ENCODE assay signal across 9 mouse cellular contexts in genomic region chr5:139129572-139130151, GRCm38 (mm10). TPM values are rescaled to one million over a fixed set of nuclear protein-coding genes. Genes with fewer than 3 reads are reported as not detected.
A peak's percentile ranks its signal among the peaks of the same experiment; 100 is the strongest.
DNase-seq lines count a peak whose midpoint lies in the region; ATAC-seq lines count a peak whose summit lies in the region.
"Had no signal": no experiment of that assay in that cellular context is flagged by ENCODE, and none has a peak within 500 bp of the region (broad histone marks: within the 10 kb centered on the region; RNA-seq: fewer than 3 reads in every experiment).

No protein-coding gene starts in this region.

- WGBS in kidney, embryonic 15.5 days, result 5% methylated on average over 41 of the region's 55 CpGs
- 3% methylated on average over 53 of the region's 55 CpGs for WGBS in forebrain, embryonic 12.5 days
- WGBS in stomach, embryonic 15.5 days, result 6% methylated on average over 35 of the region's 55 CpGs

- H3K27ac ChIP-seq in kidney, embryonic 15.5 days, result no peak overlapping the region
- H3K27ac ChIP-seq in forebrain, embryonic 12.5 days, result no peak overlapping the region
- no peak overlapping the region for H3K27ac ChIP-seq in stomach, embryonic 15.5 days

- DNase-seq in kidney, adult 8-10 months, result no peak
- peak; percentile 38 to 47 for DNase-seq in layer of hippocampus, adult 18-20 months (ENCODE audit: low spot score in 2 of 2)

- ATAC-seq in kidney, embryonic 15.5 days (replicated peaks; ENCODE audit: low FRiP score), result peak; percentile 83
- peak; percentile 79 for ATAC-seq in cerebellum, adult (ENCODE audit: insufficient number of reproducible peaks, low FRiP score, low TSS enrichment)
- peak; percentile 83 for ATAC-seq in forebrain, embryonic 12.5 days (ENCODE audit: low FRiP score)
- 0 out of 2 replicates have a peak, but pooled peaks have one; percentile 20 for ATAC-seq in megakaryocyte progenitor cell, adult 5-6 weeks (replicated peaks; ENCODE audit: poor library complexity)
- peak; percentile 45 for ATAC-seq in stomach, embryonic 15.5 days (ENCODE audit: insufficient read depth, low FRiP score, low read depth)
- no peak for ATAC-seq in inflammation-experienced regulatory T-cells, adult 6 months
- ATAC-seq: Patski had no signal

- H3K36me3 ChIP-seq in kidney, embryonic 15.5 days, result 0 out of 2 replicates have a peak, but pooled peaks cover 2% of the 10 kb centered on the region
- no peaks in the 10 kb centered on the region for H3K36me3 ChIP-seq in forebrain, embryonic 12.5 days (replicated peaks)
- no peaks in the 10 kb centered on the region for H3K36me3 ChIP-seq in stomach, embryonic 15.5 days

- H3K4me2 ChIP-seq in kidney, embryonic 15.5 days, result peak overlapping the region; percentile 92
- H3K4me2 ChIP-seq in forebrain, embryonic 12.5 days, result peak overlapping the region; percentile 88
- peak overlapping the region; percentile 87 for H3K4me2 ChIP-seq in stomach, embryonic 15.5 days

- H3K9me3 ChIP-seq in kidney, embryonic 15.5 days (replicated peaks), result no peaks in the 10 kb centered on the region
- H3K9me3 ChIP-seq in forebrain, embryonic 12.5 days, result no peaks in the 10 kb centered on the region
- no peaks in the 10 kb centered on the region for H3K9me3 ChIP-seq in stomach, embryonic 15.5 days

- peaks cover 3% of the 10 kb centered on the region for H3K27me3 ChIP-seq in kidney, embryonic 15.5 days
- H3K27me3 ChIP-seq in forebrain, embryonic 12.5 days, result peaks cover 31% of the 10 kb centered on the region
- H3K27me3 ChIP-seq in stomach, embryonic 15.5 days (replicated peaks), result no peaks in the 10 kb centered on the region
- H3K27me3 ChIP-seq: Patski had no signal

- H3K9ac ChIP-seq in kidney, embryonic 15.5 days, result peak overlapping the region; percentile 61
- H3K9ac ChIP-seq in forebrain, embryonic 12.5 days, result peak overlapping the region; percentile 64
- H3K9ac ChIP-seq in stomach, embryonic 15.5 days, result peak overlapping the region; percentile 32; the same call in 1 of the 2 replicates

- peak overlapping the region; percentile 60 for H3K4me3 ChIP-seq in kidney, embryonic 15.5 days (replicated peaks)
- H3K4me3 ChIP-seq in forebrain, embryonic 12.5 days (replicated peaks), result peak overlapping the region; percentile 57
- peak overlapping the region; percentile 56 for H3K4me3 ChIP-seq in stomach, embryonic 15.5 days (replicated peaks)

- peaks cover 19% of the 10 kb centered on the region for H3K4me1 ChIP-seq in kidney, embryonic 15.5 days
- H3K4me1 ChIP-seq in forebrain, embryonic 12.5 days, result peaks cover 11% of the 10 kb centered on the region
- peaks cover 12% of the 10 kb centered on the region for H3K4me1 ChIP-seq in stomach, embryonic 15.5 days

RNA-seq across cellular contexts. Expression of gene Prkar1b, which starts 20.1 kb away (rescaled TPM):
- 21.2 and 22.7 TPM in 2 replicates for polyA plus RNA-seq in kidney, embryonic 15.5 days (2015; fragmentation: Nextera tagmentation; extraction: Ambion mirVana)
- polyA plus RNA-seq in forebrain, embryonic 12.5 days (2016; fragmentation: Nextera tagmentation; extraction: Ambion mirVana), result 35.2 and 37.0 TPM in 2 replicates
- total RNA-seq in layer of hippocampus, adult 18-20 months (2021), result 100 to 1,000 TPM; 435 to 459 TPM
- 0.81 and 2.6 TPM in 2 replicates for total RNA-seq in megakaryocyte progenitor cell, adult 5-6 weeks (2015)
- 0.21 and 0.64 TPM in 2 replicates for total RNA-seq in megakaryocyte progenitor cell, adult 5-6 weeks (2017)
- polyA plus RNA-seq in stomach, embryonic 15.5 days (2015; fragmentation: Nextera tagmentation; extraction: Ambion mirVana), result 23.4 and 25.4 TPM in 2 replicates
- 1 to 10 TPM in 1 of 3 experiments, under 1 TPM in 1, not detected in 1; 0.38 to 3.9 TPM for polyA plus RNA-seq in inflammation-experienced regulatory T-cells, adult 6 months (2017; shearing (Covaris generic))

RNA-seq across cellular contexts. Expression of gene Dnaaf5, which starts 20.4 kb away (rescaled TPM):
- polyA plus RNA-seq in kidney, embryonic 15.5 days (2015; fragmentation: Nextera tagmentation; extraction: Ambion mirVana), result 8.7 and 10.4 TPM in 2 replicates
- 5.9 and 7.5 TPM in 2 replicates for polyA plus RNA-seq in forebrain, embryonic 12.5 days (2016; fragmentation: Nextera tagmentation; extraction: Ambion mirVana)
- total RNA-seq in layer of hippocampus, adult 18-20 months (2021), result 1 to 10 TPM; 7.0 to 9.0 TPM
- 11.6 and 15.8 TPM in 2 replicates for total RNA-seq in megakaryocyte progenitor cell, adult 5-6 weeks (2015)
- total RNA-seq in megakaryocyte progenitor cell, adult 5-6 weeks (2017), result 8.1 and 9.3 TPM in 2 replicates
- 5.9 and 7.5 TPM in 2 replicates for polyA plus RNA-seq in stomach, embryonic 15.5 days (2015; fragmentation: Nextera tagmentation; extraction: Ambion mirVana)
- 10 to 100 TPM in 1 of 3 experiments, 1 to 10 TPM in 2; 5.9 to 11.9 (median 6.2) TPM for polyA plus RNA-seq in inflammation-experienced regulatory T-cells, adult 6 months (2017; shearing (Covaris generic))

Comparison
In these comparisons a context has a peak if more than half of its experiments do, and no peak if none do; other contexts are left out.
1. DNase-seq: peak in layer of hippocampus, adult 18-20 months (2 of 2); none in kidney, adult 8-10 months (0 of 2).
2. Peak in every context shown above with its lines, with median percentiles within 50 percentile points of each other: H3K4me2 ChIP-seq, H3K4me3 ChIP-seq and H3K9ac ChIP-seq.